Mouse (Mus musculus) thymus, postnatal 0 days (tissue): ENCODE data around the gene March10. TPM values are rescaled to one million over a fixed set of nuclear protein-coding genes. Genes with fewer than 3 reads are reported as not detected.

Source experiments
- DNase-seq: peaks from one replicate; pipeline ENCODE4 v3.0.0-alpha.2; 2015; ENCODE audit warnings: low spot score
- polyA plus RNA-seq: library from polyadenylated mRNA; unstranded; fragments of >200 nt; fragmentation: Nextera tagmentation; extraction: Ambion mirVana; gene quantifications from 2 replicates; pipeline ENCODE4 v1.2.1, GENCODE M21; 2015

The March10 gene
- polyA plus RNA-seq, 1 experiment from 2014 or later = not detected

GRCm38 (mm10) chr11:105407846-105408441, 48.6 kb downstream of the March10 start:
- no peak for DNase-seq

GRCm38 (mm10) chr11:105402355-105402754, 54.2 kb downstream of the March10 start:
- no peak for DNase-seq

- no peak for DNase-seq
Measured at GRCm38 (mm10) chr11:105390290-105390689, 66.2 kb downstream of the March10 start.

GRCm38 (mm10) chr11:105388636-105389035, 67.9 kb downstream of the March10 start:
- no peak for DNase-seq

- DNase-seq = no peak
Measured at GRCm38 (mm10) chr11:105385266-105385665, 71.3 kb downstream of the March10 start.

- no peak for DNase-seq
Measured at GRCm38 (mm10) chr11:105375821-105376235, 80.7 kb downstream of the March10 start.

GRCm38 (mm10) chr11:105374526-105375175, 81.9 kb downstream of the March10 start:
- DNase-seq = no peak

GRCm38 (mm10) chr11:105373881-105374280, 82.7 kb downstream of the March10 start:
- DNase-seq = no peak

- DNase-seq = no peak
Measured at GRCm38 (mm10) chr11:105371818-105372217, 84.7 kb downstream of the March10 start.

- DNase-seq = no peak
Measured at GRCm38 (mm10) chr11:105369526-105370386, 86.8 kb downstream of the March10 start.

GRCm38 (mm10) chr11:105368833-105369232, 87.7 kb downstream of the March10 start:
- DNase-seq = no peak

GRCm38 (mm10) chr11:105367163-105367562, 89.4 kb downstream of the March10 start:
- DNase-seq = no peak

GRCm38 (mm10) chr11:105366051-105366450, 90.5 kb downstream of the March10 start:
- DNase-seq = no peak

GRCm38 (mm10) chr11:105365611-105366010, 90.9 kb downstream of the March10 start:
- no peak for DNase-seq

- DNase-seq = peak; percentile 71
Measured at GRCm38 (mm10) chr11:105364386-105365065, 92.0 kb downstream of the March10 start.

GRCm38 (mm10) chr11:105363598-105364385, 92.7 kb downstream of the March10 start:
- no peak for DNase-seq

- peak; percentile 80 for DNase-seq
Measured at GRCm38 (mm10) chr11:105362946-105363597, 93.5 kb downstream of the March10 start.

- no peak for DNase-seq
Measured at GRCm38 (mm10) chr11:105362041-105362765, 94.3 kb downstream of the March10 start.

GRCm38 (mm10) chr11:105356301-105356700, 100.2 kb downstream of the March10 start:
- no peak for DNase-seq

- no peak for DNase-seq
Measured at GRCm38 (mm10) chr11:105353891-105354280, 102.6 kb downstream of the March10 start.
